Mouse (Mus musculus) bone marrow, adult 2 months (tissue): ENCODE results near the gene Izumo1. TPM values are rescaled to one million over a fixed set of nuclear protein-coding genes. Genes with fewer than 3 reads are reported as not detected.
A peak's percentile ranks its signal among the peaks of the same experiment; 100 is the strongest.

Source experiments
- H3K27ac ChIP-seq: fragments of 200-500 bp; 2 replicates; pipeline ENCODE4 v1.5.1; 2012; ENCODE audit warnings: low read depth, mild to moderate bottlenecking, control low read depth, inconsistent platforms, low read length; ENCODE audit not compliant: control insufficient read depth, poor library complexity, insufficient read depth
- H3K4me1 ChIP-seq: fragments of 200-500 bp; 2 replicates; pipeline ENCODE4 v1.6.1; 2011; ENCODE audit warnings: low read length; ENCODE audit not compliant: control insufficient read depth, insufficient read depth
- H3K4me3 ChIP-seq: fragments of 200-500 bp; replicated peaks from 2 replicates; pipeline ENCODE3; 2011; ENCODE audit warnings: mild to moderate bottlenecking, low read depth, low read length, control low read depth; ENCODE audit not compliant: control insufficient read depth
- CTCF ChIP-seq: fragments of 200-500 bp; IDR thresholded peaks from 2 replicates; pipeline ENCODE4 v1.5.1; 2011; ENCODE audit warnings: low read length, control low read depth; ENCODE audit not compliant: control insufficient read depth, insufficient read depth
- POLR2A ChIP-seq: fragments of 200-500 bp; IDR thresholded peaks from 2 replicates; pipeline ENCODE4 v1.6.1; 2011; ENCODE audit warnings: low read depth, mild to moderate bottlenecking, control low read depth, low read length, borderline replicate concordance; ENCODE audit not compliant: control insufficient read depth
- WGBS: fragments of 180-500 bp; shearing (Covaris S2); methylation state at CpG from one replicate; pipeline ENCODE4 v1.1.7; 2018; 5-methylcytosine and 5-hydroxymethylcytosine counted together
- polyA plus RNA-seq: library from polyadenylated mRNA; stranded (reverse); fragments of >200 nt; gene quantifications from 2 replicates; pipeline ENCODE4 v1.2.4, GENCODE M21; 2011; ENCODE audit warnings: low replicate concordance; ENCODE audit not compliant: missing spikeins, insufficient read depth, insufficient read length

Izumo1 gene
- polyA plus RNA-seq, 1 experiment: 1.1 TPM

DNA sequence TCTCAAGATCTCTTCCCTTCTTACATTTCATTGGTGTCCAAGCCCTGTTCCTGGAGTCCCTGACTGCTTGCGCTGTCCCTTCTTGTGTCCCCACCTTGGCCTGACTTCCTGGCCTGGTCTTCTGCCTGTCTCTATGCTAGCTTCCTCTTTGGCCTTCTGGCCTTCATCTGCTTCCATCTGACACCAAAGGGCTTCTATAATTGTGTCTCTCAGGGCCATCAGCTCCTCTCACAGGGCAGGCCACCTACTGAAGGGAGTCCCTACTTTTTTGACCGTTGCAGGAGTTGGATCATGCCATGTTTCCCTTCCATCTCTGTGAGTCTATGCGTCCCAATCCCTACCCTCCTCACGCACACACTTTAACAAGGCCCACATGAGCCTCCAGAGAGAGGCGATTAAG lies 31.7 kb upstream of the Izumo1 start:
- Histone ChIP-seq H3K27ac (no peak overlapping the region), H3K4me3 (no peak overlapping the region), H3K4me1 (no peaks in the 10 kb centered on the region; the same call in 1 of the 2 replicates)
- 79% methylated on average over 5 of the region's 5 CpGs for WGBS
- TF ChIP-seq POLR2A (no peak), CTCF (no peak)

- no peak for TF ChIP-seq CTCF
- no peaks in the 10 kb centered on the region; the same call in 1 of the 2 replicates for H3K4me1 ChIP-seq
- no peak overlapping the region for H3K4me3 ChIP-seq
- WGBS: 60% methylated on average over 3 of the region's 3 CpGs
- no peak overlapping the region for H3K27ac ChIP-seq
These were observed 30.7 kb upstream of the Izumo1 start for GRCm38 (mm10) chr7:45590874-45591273.

DNA sequence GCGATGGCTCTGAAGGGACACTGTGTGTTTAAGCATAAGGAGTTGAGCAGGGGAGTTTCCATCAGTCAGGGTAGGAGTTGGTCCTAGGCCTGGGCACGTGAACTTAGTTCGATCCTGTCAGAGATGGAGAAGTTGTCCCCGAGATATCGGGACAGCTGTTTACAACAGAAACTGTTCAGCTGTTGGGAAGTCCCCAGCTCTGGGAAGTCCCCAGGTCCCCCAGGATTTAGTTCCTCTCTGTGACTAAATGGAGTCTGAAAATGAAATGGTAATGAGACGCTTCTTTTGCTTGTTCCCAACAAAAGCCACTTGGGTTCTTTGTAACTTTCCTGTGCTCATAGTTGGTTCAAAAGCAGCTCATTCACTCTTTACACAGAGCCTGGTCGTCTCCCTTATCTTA lies 29.7 kb upstream of the Izumo1 start:
- no peak for TF ChIP-seq POLR2A
- TF ChIP-seq CTCF: no peak
- Histone ChIP-seq H3K4me3 (no peak overlapping the region), H3K4me1 (no peaks in the 10 kb centered on the region; the same call in 1 of the 2 replicates), H3K27ac (no peak overlapping the region; the same call in 1 of the 2 replicates)
- WGBS: 24% methylated on average over 7 of the region's 7 CpGs

DNA sequence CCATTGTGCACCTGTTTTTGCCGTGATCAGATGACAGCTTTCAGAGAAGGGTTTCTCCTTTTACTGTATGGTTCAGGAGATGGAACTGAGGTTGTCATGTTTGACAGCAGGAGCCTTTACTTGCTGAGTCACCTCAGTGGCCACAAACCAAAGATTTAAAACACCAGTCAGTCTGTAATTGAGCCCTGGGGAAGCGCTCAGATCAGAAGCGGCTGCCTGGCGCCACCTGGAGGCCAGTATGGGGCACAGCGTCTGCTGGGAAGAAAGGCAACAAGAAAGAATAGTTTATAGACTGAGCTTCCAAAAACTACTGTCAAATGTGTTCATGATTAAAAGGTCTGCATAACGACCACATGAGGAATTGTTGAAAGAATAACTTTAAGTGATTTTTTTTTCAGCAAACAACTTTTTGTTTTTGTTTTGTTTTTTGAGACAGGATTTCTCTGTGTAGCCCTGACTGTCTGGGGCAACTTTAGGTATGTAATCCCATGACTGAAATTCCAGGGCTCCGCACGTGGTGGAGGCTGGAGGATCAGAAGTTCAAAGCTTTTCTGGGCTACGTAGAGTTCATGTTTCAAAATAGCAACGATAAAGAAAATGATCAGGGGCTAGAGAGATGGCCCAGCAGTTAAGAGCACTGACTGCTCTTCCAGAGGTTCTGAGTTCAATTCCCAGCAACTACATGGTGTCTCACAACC lies 28.3 kb upstream of the Izumo1 start:
- 26% methylated on average over 10 of the region's 10 CpGs for WGBS
- no peak overlapping the region for H3K4me3 ChIP-seq
- H3K27ac ChIP-seq: no peak overlapping the region
- TF ChIP-seq CTCF (peak; percentile 93), POLR2A (no peak)
- no peaks in the 10 kb centered on the region; the same call in none of the 2 replicates for H3K4me1 ChIP-seq

- Histone ChIP-seq H3K27ac (no peak overlapping the region), H3K4me3 (no peak overlapping the region), H3K4me1 (no peaks in the 10 kb centered on the region; the same call in none of the 2 replicates)
- TF ChIP-seq POLR2A: no peak
- no peak for TF ChIP-seq CTCF
- 84% methylated on average over 4 of the region's 4 CpGs for WGBS
These were observed 26.4 kb upstream of the Izumo1 start for GRCm38 (mm10) chr7:45595176-45595575.

DNA sequence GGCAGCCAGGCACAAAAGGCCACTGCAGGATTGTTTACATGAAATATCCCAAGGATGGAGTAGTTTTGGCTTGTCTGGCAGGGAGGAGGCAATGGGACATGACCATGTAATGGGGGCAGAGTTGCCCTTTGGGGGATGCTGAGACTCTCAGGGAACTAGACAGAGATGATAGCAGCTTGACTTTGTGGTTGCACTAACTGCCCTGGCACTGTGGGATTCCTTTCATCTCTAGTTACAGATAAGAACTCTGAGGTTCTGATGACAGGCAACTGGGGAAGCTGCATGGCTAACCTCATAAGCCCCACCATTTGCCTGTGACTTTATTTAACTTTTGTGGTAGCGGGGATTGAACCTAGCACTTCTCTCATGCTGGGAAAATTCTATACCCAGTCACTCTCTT lies 25.5 kb upstream of the Izumo1 start:
- Histone ChIP-seq H3K27ac (no peak overlapping the region), H3K4me1 (peaks cover 3% of the 10 kb centered on the region), H3K4me3 (no peak overlapping the region)
- 83% methylated on average over 1 of the region's 1 CpGs for WGBS
- TF ChIP-seq POLR2A (no peak), CTCF (no peak)

DNA sequence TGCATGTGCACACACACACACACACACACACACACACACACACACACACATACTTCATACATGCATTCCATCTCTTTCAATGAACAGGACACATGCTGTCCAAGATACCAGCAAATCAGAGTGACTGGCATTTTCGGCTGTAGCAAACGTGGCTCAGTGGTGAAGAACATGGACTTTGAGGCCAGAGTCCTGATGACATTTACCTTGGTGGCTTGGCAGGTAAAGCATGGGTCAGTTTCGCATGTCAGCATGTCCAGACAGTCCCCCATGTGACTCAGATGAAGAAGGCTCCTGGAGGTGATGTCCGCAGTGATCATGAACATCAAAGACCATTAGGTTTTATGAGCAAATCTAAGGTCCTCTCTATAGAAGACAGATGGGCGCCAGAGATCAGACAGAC lies 24.6 kb upstream of the Izumo1 start:
- 81% methylated on average over 5 of the region's 5 CpGs for WGBS
- TF ChIP-seq POLR2A (no peak), CTCF (no peak)
- H3K4me1 ChIP-seq: peaks cover 3% of the 10 kb centered on the region
- H3K27ac ChIP-seq: no peak overlapping the region
- no peak overlapping the region for H3K4me3 ChIP-seq

- 85% methylated on average over 6 of the region's 6 CpGs for WGBS
- peaks cover 3% of the 10 kb centered on the region for H3K4me1 ChIP-seq
- no peak overlapping the region for H3K4me3 ChIP-seq
- H3K27ac ChIP-seq: no peak overlapping the region
- TF ChIP-seq CTCF (no peak), POLR2A (no peak)
These were observed 24.1 kb upstream of the Izumo1 start for GRCm38 (mm10) chr7:45597527-45597926.

DNA sequence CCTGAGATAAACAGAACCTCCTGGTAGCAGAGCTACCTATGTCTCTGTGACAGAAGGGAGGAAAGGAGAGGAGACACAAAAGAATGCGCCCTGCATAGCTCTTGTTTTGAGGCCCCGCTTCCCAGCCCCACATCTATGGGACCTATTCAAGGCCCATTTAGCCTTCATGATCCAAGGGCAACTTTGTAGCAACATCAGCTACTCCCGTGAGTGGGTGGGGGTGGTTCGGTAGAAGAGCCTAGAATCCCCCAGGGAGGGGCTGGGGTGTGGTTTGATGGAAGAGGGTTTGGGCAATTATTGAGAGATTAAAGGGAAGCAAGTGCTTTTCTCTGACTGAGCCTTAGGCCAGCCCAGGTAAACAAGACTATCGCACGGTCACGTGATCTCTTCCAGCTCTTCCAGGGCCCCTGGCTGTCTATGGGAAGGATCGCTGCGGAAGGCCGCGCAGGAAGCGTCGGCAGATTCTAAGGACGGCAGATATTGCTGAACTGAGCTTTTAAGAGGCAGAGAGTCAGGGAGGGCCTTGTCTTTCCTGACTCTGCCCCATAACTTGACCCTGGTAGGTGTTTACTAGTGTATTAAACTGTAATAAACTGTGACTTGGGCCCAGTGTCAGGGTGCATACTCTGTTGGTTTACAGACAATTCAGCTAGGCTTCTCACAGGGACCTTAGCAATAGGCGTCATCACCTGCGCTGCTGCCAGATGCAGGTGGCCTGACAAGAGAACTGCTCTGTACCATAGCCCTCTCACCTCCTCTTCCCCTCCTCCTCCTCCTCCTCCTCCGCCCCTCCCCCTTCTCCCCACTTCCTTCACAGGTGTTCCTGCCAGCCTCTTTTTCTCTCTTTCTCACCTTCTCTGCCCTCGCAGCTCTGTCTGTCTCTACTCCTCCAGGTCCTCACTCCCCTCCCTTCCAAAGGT lies 22.4 kb upstream of the Izumo1 start:
- Histone ChIP-seq H3K4me1 (peaks cover 3% of the 10 kb centered on the region), H3K27ac (no peak overlapping the region), H3K4me3 (no peak overlapping the region)
- TF ChIP-seq CTCF: no peak
- no peak for TF ChIP-seq POLR2A
- WGBS: 80% methylated on average over 18 of the region's 18 CpGs
